Mouse (Mus musculus) kidney, adult 2 months (tissue): ENCODE data around the gene Naaladl1. TPM values are rescaled to one million over a fixed set of nuclear protein-coding genes. Genes with fewer than 3 reads are reported as not detected.
A peak's percentile ranks its signal among the peaks of the same experiment; 100 is the strongest.

Experiments
- DNase-seq: peaks from one replicate; pipeline ENCODE4 v3.0.0; 2021
- H3K27ac ChIP-seq: fragments of 200-500 bp; 2 replicates; pipeline ENCODE4 v1.5.1; 2012; ENCODE audit warnings: low read depth, low read length, control low read depth, inconsistent platforms; ENCODE audit not compliant: insufficient read depth
- H3K27me3 ChIP-seq: fragments of 200-500 bp; replicated peaks from 2 replicates; pipeline ENCODE4 v1.6.1; 2012; ENCODE audit warnings: mild to moderate bottlenecking, moderate library complexity, low read length, inconsistent platforms; ENCODE audit not compliant: control insufficient read depth, insufficient read depth
- H3K36me3 ChIP-seq: fragments of 200-500 bp; 2 replicates; pipeline ENCODE4 v1.6.1; 2012; ENCODE audit warnings: mild to moderate bottlenecking, moderate library complexity, low read length, inconsistent platforms; ENCODE audit not compliant: control insufficient read depth, insufficient read depth
- H3K4me1 ChIP-seq: fragments of 200-500 bp; 2 replicates; pipeline ENCODE4 v1.6.1; 2011; ENCODE audit warnings: low read length; ENCODE audit not compliant: control insufficient read depth, insufficient read depth
- H3K4me3 ChIP-seq: fragments of 200-500 bp; 2 replicates; pipeline ENCODE4 v1.5.1; 2011; ENCODE audit warnings: mild to moderate bottlenecking, low read depth, low read length, control low read depth; ENCODE audit not compliant: insufficient read depth
- CTCF ChIP-seq: fragments of 200-500 bp; conservative IDR thresholded peaks from 2 replicates; pipeline ENCODE4 v1.5.1; 2011; ENCODE audit warnings: low read depth, mild to moderate bottlenecking, control low read depth, low read length, moderate library complexity, mixed read lengths; ENCODE audit not compliant: insufficient read depth, insufficient read length
- POLR2A ChIP-seq: fragments of 200-500 bp; IDR thresholded peaks from one replicate; pipeline ENCODE4 v1.6.1; 2011; ENCODE audit warnings: low read depth, low read length, control low read depth
- WGBS: fragments of 180-500 bp; shearing (Covaris S2); methylation state at CpG from one replicate; pipeline ENCODE4 v1.1.7; 2018; 5-methylcytosine and 5-hydroxymethylcytosine counted together
- polyA plus RNA-seq: library from polyadenylated mRNA; depleted of rRNA; stranded (reverse); fragments of >200 nt; gene quantifications from 2 replicates; pipeline ENCODE4 v1.2.3, GENCODE M21; 2012

Gene Naaladl1
- polyA plus RNA-seq, 1 experiment: 2.0 TPM

DNA sequence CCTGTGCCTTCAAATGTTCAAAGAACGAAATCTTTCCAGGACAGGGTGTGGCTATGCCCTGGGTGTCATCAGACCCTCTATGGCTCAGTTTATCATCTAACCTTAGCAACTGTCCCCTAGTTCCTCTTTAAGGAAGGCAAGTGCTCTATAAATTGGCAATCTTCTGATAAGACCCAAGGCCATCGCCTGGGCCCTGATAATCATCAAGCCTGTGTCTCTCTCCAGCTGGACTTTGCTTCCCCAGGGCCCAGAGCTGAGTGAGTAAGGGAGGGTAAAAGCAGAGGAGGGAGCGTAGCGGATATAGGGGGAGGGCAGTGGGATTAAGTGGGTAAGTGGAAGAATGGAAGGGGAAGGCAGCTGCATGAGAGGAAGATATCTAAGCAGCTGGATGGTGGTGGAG is 1.1 kb upstream of the Naaladl1 start:
- WGBS: 74% methylated on average over 4 of the region's 4 CpGs
- H3K27me3 ChIP-seq: no peaks in the 10 kb centered on the region
- H3K27ac ChIP-seq: no peak overlapping the region

DNA sequence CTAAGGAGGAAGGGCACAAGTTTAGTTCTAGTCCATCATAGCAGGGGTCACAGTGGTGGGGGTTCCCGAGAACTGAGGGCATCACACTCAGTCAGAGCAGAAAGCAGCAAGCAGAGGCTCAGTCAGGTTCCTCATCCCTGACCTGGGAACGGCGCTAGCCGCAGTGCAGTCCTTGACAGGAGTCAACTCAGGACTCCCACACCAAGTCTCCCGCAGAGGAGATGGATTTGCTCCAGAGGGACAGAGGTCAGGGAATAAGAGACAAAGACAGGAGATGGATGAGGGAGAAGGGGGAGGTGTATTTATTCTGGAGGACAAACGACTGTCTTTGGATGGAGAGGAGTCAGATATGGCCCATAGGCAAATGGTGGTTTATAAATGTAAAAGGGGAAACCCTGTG is 7.5 kb downstream of the Naaladl1 start:
- Histone ChIP-seq H3K4me3 (no peak overlapping the region), H3K27me3 (no peaks in the 10 kb centered on the region), H3K36me3 (no peaks in the 10 kb centered on the region), H3K4me1 (peaks cover 4% of the 10 kb centered on the region; the same call in 1 of the 2 replicates), H3K27ac (no peak overlapping the region)
- no peak for TF ChIP-seq CTCF
- no peak for TF ChIP-seq POLR2A
- 30% methylated on average over 6 of the region's 6 CpGs for whole genome bisulfite sequencing
- DNase-seq: peak; percentile 69

More for the DNA sequence above, 1.1 kb upstream of the Naaladl1 start:
- TF ChIP-seq POLR2A: no peak
- TF ChIP-seq CTCF: no peak
- no peak for DNase-seq
- Histone ChIP-seq H3K4me1 (no peaks in the 10 kb centered on the region), H3K4me3 (no peak overlapping the region), H3K36me3 (no peaks in the 10 kb centered on the region)

DNA sequence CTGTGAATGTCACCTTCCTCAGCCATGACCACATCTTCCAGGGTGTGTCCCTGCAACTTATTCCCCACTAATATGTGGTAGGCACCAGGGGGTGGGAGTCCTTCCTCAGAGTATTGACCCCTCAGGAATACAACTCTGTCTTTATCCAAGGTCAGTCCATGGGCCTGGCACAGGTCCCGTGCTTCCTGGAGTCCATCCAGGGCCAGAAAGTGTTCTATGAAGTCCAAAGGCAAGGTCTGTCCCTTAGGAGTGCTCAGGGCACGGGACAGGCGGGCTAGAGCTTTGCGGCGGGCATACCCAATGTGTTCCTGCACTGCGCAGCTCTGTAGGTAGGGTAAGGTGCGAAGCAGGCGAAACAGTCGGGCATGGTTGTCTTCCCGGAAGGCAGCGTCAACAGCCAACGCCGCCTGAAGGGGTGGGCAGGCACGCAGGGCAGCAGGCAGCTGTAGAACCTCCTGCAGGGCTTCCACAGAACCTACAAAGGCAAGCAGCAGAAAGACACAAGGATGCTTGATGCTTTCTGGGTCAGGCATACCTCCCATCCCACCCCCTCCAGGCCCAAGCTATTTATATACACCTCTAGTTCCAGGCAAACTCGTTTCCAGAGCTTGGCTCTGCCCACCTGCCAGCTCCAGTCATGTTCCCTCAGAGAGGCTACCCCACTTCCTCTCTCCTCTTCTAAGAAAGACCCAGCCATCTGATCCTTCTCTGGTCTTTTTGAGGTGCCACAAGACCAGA is 10.7 kb downstream of the Naaladl1 start:
- no peak for TF ChIP-seq CTCF
- TF ChIP-seq POLR2A: no peak
- Histone ChIP-seq H3K36me3 (no peaks in the 10 kb centered on the region), H3K27me3 (no peaks in the 10 kb centered on the region), H3K4me1 (peaks cover 7% of the 10 kb centered on the region; the same call in 1 of the 2 replicates), H3K4me3 (no peak overlapping the region), H3K27ac (no peak overlapping the region)
- peak; percentile 68 for DNase-seq
- 73% methylated on average over 15 of the region's 15 CpGs for WGBS

DNA sequence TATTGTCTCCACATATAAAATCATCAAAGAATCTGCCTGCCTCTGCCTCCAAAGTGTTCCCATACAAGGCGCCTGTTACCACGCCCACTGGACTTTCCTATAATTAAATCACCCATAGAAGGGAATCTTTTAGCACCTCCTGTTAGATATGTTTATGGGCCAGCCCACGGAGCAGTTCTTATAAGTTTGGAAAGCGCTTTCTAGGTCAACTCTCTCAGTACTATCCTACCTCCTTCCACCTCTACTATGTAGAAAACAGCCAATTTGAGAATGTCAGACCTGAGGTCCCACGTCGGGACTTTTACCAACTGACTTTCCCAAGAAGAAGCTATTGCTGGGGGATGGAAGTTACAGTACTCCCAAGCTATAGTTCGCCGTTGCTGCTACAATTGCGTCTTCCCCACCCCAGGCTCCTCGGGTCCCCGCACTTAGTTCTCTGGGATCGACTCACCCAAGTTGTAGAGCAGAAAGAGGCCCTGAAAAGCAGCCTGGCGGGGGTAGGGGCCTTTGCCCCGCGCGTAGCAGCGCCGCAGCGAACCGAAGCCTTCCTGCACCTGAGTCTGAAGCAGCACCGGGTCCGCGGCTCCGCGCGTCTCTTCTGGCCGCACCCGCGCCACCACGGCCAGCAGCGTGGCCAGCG is 11.9 kb downstream of the Naaladl1 start:
- Histone ChIP-seq H3K27ac (peak overlapping the region; percentile 40), H3K4me1 (peaks cover 7% of the 10 kb centered on the region; the same call in 1 of the 2 replicates), H3K27me3 (no peaks in the 10 kb centered on the region), H3K36me3 (no peaks in the 10 kb centered on the region), H3K4me3 (peak overlapping the region; percentile 77)
- TF ChIP-seq POLR2A (no peak), CTCF (no peak)
- 4% methylated on average over 32 of the region's 32 CpGs for WGBS
- no peak for DNase-seq

DNA sequence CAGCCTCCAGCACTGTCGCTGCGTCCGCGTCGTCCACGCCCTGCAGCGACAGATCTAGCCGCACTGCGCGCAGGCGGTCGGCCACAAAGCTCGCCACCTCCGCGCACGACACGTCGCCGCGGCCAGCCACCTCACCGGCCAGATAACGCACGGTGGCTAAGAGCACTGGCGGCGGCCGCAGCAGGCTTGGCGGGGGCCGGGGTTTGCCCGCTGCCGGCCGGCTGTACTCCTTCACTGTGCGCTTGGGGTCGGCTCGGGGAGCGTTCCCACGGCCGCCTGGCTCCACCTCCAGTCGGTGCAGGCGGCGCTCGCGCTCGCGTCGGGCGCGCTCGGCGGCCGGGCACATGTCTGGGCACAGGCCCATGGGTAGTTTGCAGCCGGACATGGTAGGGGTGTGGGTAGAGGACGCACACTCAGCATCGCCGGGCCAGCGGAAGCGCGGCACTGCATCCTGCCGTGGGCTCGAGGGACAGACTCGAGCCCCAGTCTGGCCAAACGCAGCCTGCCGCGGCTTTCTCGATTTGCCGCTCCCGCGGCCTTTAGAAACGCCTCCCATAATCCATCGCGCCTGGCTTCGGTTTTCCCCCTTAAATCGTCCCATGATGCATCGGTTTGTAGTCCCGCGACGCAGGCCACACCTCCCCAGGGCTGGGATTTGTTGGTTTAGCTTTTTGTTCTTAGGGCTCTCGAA is 12.5 kb downstream of the Naaladl1 start, which contains the start of gene Sac3d1:
Gene Sac3d1 (minus strand): TSS at position 665 of the 691 bp plus-strand sequence.
- no peaks in the 10 kb centered on the region for H3K36me3 ChIP-seq
- H3K27me3 ChIP-seq: no peaks in the 10 kb centered on the region
- peak; percentile 95 for DNase-seq
- peak within 1 kb of the TSS; percentile 44 for H3K27ac ChIP-seq
- WGBS: under 1% methylated on average over 77 of the region's 77 CpGs
- peaks cover 3% of the 10 kb centered on the region; the same call in 1 of the 2 replicates for H3K4me1 ChIP-seq
- H3K4me3 ChIP-seq: peak within 1 kb of the TSS; percentile 77
- TF ChIP-seq CTCF (no peak), POLR2A (peak; percentile 16)

DNA sequence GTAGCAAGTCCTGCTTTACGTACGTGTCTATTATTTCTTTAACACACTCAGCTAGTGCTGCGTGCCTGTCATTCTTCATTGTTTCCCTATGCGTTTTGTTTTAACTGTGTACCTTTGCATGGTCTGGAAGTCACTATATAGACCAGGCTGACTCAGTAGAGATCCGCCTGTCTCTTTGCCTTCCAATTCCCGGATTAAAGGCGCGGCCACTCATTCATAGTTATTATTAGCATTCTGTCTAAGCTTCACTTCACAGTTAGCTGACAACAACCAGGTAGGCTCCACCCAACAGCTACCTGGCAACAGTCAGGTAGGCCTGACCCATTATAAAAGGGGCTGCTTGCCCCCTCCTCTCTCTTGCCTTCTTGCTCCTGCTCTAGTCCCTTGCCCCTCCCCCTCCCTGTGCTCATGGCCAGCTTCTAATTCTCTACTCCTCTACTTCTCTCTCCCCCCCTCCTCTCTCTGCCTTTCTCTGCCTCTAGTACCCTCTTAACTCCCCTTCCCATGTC is 13.1 kb downstream of the Naaladl1 start:
- Histone ChIP-seq H3K4me3 (peak overlapping the region; percentile 15), H3K4me1 (peaks cover 3% of the 10 kb centered on the region; the same call in 1 of the 2 replicates), H3K27me3 (no peaks in the 10 kb centered on the region), H3K36me3 (no peaks in the 10 kb centered on the region), H3K27ac (peak overlapping the region; percentile 44)
- DNase-seq: no peak
- 3% methylated on average over 8 of the region's 8 CpGs for WGBS
- TF ChIP-seq POLR2A: no peak
- no peak for TF ChIP-seq CTCF

DNA sequence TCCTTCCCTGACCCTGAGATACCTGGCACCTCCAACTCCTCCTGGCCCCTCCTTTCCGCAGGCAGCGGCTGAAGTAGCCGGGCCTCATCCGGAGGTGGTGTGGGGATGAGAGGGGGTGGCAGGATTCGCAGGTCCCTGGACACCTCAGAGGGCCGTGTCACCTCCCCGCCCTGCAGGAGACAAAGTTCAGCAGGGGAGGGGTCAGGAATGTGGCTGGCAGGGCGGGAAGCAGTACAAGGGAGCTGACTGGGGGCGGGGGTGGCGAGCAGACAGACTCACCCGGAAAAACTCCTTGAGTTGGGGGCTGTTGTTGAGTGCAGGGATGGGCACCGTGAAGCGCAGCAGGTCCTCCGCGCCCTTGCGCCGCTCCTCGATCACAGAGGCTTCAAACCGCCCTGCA is 16.2 kb downstream of the Naaladl1 start:
- Histone ChIP-seq H3K36me3 (no peaks in the 10 kb centered on the region), H3K27ac (no peak overlapping the region), H3K27me3 (no peaks in the 10 kb centered on the region), H3K4me3 (no peak overlapping the region), H3K4me1 (peaks cover 5% of the 10 kb centered on the region; the same call in 1 of the 2 replicates)
- DNase-seq: no peak
- TF ChIP-seq CTCF: no peak
- TF ChIP-seq POLR2A: no peak
- WGBS: 49% methylated on average over 19 of the region's 19 CpGs
